Mouse (Mus musculus) urinary bladder, postnatal 36 days (tissue): Measurements from ENCODE around the gene Ptov1.
A peak's percentile ranks its signal among the peaks of the same experiment; 100 is the strongest.

ENCODE experiments used
- DNase-seq, 2 experiments: peaks; one replicate each; pipeline ENCODE4 v3.0.0; 2022; ENCODE audit warnings: low spot score in 2 of 2, mixed read lengths in 1 of 2

Ptov1 gene

GRCm38 (mm10) chr7:44857905-44858304 lies 11.7 kb downstream of the Ptov1 start:
- no peak for DNase-seq

- DNase-seq: peak; percentile 78 to 84
Observed at GRCm38 (mm10) chr7:44857042-44857552, 12.5 kb downstream of the Ptov1 start, which contains the start of gene Pnkp. TSS of gene Pnkp (plus strand) at chr7:44857139.

GRCm38 (mm10) chr7:44856265-44856916 lies 13.2 kb downstream of the Ptov1 start:
- no peak for DNase-seq

GRCm38 (mm10) chr7:44855036-44855435 lies 14.6 kb downstream of the Ptov1 start:
- no peak for DNase-seq

DNA sequence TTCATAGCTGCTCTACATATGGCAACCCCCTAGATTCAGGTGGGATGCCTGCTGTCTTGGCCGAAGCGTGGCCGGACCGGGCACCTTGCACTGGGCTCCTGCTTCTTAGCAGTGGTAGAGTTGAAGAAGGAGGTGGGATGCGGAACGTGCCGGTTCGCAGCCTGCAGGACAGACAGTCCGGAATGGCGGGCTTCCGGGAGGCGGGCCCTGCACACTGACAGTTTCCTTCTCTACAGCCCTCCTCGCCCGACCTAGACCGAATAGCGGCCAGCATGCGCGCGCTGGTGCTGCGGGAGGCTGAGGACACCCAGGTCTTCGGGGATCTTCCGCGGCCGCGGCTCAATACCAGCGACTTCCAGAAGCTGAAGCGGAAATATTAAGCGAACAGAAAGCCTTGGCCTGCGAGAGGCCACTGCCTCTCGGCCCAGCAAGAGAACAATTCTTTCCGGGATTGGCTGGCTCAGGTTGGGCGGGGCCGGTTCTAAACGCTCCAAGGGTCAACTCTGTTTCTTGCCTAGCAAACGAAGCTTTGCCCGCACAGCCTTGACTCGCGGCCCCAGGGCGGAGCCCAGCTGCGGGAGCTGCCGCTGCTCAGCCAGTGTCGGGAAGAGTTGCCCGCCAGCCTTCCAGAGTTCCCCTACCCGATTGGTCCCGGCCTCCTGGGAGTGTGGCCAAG lies 15.1 kb downstream of the Ptov1 start:
- peak; percentile 85 to 90 for DNase-seq

GRCm38 (mm10) chr7:44853596-44854355 lies 15.8 kb downstream of the Ptov1 start:
- DNase-seq: no peak

DNA sequence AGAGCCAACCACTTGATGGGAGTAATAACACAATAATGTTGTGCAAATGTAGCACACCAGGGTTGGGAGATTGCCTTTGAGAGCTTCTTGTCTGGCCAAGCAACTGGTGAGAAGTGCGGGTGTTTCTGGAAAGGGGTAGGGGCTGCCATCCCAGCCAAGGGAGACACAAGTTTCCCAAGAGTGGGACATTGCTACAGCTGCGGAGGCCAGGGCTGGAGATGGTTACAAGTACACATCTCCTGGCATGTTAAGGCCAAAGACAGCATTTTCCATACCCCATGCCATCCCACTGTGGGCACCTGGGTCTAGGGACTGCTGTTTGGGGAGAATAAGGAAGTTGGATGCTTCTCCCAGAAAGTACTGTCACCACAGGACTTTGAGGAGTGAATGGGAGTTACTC lies 16.5 kb downstream of the Ptov1 start:
- no peak for DNase-seq

DNA sequence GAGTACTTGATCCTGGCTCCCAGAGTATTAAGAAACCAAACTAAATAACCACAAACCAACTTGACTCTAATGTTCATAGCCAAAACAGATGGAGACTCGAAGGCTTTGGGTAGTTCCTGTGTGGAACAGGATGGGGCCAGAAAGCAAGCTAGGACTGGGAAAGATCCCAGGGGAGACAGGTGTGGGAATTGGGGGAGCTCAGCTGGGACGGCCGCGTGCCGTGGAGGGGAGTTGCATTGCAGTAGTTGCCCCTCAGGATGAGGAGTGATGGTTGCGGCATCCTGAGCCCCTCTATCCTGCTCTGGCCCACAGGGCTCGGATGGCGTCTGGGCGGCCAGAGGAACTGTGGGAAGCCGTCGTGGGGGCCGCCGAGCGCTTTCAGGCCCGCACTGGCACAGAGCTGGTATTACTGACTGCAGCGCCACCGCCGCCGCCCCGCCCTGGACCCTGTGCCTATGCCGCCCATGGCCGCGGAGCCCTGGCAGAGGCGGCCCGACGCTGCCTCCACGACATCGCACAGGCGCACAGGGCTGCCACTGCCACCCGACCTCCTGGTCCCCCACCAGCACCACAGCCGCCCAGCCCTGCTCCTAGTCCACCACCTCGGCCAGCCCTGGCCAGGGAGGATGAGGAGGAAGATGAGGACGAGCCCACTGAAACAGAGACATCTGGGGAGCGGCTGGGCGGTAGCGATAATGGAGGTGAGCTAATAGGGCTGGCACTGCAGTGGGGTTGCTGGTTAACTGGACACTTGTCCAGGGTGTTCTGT lies 17.1 kb downstream of the Ptov1 start:
- no peak for DNase-seq

GRCm38 (mm10) chr7:44851625-44852234 lies 17.9 kb downstream of the Ptov1 start:
- DNase-seq: no peak

GRCm38 (mm10) chr7:44850789-44851624 lies 18.6 kb downstream of the Ptov1 start:
- no peak for DNase-seq

DNA sequence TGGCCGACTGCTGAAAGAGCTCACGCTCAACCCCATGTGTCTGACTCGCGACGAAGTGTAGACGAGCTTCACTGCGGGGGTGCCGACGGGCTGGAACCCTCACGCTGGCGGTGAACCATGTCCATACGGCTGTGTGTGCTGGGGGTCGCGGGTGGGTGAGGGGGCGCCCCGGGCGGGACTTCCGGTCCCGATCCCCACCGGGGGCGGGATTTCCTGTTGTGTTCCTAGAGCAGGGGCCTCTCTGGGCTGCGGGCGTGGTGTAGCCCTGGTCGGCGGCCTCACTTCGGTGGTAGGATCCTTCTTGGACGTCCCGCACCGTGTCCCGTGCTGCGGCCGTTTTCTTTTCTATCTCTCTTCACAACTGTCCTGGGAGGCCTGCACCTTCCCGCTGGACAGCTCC lies 19.4 kb downstream of the Ptov1 start:
- peak; percentile 51 to 70 for DNase-seq

DNA sequence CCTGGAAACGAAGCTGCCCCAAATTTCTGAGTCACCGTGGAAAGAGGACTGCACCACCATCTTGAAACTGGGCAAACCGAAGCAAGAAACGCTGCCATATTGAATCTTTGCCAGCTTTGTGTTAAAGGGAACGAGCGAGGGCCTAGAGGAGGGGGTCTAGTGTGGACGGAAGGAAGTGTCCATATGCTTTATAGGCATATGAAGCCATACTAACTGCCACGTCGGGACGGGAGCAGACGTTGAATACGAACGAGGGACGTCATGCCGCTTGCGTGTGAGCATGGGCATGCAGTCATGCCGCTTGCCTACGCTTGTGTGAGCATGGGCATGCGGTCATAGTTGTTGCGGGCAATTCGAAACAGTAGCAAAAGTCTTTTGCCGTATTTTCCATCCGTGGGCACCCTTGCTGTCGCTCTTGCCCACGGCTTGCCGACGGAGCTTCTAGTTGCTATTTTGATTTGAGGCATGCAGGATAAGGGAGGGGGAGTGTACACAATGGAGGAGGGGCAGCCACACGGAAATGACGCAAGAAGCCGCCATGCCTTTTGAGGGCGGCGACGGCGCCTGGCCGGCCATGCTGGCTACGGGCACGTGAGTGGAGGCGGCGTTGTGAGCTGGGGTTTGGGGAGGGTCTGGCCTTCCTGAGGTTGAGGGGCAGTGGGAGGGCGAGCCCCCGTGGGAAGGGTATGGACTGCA lies 20.0 kb downstream of the Ptov1 start:
- DNase-seq: peak; percentile 80 to 90

DNA sequence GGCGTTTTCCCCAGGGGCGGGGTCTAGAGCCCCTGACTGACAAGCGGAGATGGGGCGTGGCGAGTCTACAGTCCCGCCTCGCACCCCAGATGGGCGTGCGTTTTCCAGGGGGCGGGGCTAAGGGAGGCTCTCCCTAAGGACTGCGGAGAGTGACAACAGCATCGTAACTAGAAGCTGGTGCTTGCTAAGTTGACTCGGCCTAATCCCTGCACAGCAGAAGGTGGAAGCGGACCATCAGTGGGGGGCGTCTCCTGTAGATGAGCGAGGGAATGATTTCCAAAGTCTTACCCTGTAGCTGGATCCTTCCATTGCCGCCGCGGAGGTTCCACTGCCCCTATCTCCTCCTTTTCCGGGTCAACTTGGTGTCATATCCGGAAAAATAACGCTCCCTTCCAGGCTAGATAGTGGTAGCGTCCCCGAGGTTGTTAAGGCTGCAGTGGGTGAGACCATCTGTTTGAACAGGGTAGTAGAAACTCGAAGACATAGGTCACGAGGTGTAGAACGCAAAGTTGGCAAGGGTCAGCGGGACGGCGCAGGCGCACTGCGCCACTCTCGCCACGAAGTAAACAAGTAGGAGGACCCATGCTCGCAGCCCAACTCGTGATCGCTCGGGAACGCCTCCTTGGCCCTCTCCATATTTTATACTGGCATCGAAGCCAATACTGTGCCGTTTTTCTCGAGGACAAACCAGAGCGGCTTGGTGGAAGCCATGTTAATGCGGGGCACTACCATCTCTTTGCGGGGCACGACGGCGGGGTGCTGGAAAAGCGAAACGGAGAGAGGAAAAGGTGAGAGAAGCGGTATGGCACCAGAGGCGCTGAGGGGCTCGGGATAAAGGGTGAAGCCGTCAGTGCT lies 20.8 kb downstream of the Ptov1 start, which contains the start of the genes Akt1s1 and Tbc1d17:
Gene Akt1s1, plus strand, starts transcription at position 431 of the 855 bp plus-strand sequence.
Gene Tbc1d17, minus strand, starts transcription at position 519 of the 855 bp plus-strand sequence.
- DNase-seq: peak; percentile 97 to 99

- no peak for DNase-seq
Observed at GRCm38 (mm10) chr7:44847772-44848171, 21.8 kb downstream of the Ptov1 start.

DNA sequence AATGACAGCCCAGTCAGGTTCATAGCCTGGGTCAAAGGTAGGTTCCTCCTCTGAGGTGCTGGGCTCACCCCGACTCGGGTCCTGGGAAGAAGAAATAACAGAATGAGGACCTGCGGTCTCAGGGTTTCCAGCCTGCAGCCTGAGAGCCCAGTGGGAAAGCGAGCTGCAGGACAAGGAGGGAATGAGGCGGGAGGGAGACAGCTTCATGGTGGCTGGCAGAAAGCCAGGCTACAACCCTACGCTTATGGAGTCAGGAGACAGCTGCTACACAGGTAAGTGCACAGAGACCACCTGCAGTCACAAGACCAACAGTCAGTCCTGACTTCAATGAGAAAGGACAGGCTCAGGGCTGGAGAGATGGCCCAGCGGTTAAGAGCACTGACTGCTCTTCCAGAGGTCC lies 22.8 kb downstream of the Ptov1 start:
- no peak for DNase-seq

- no peak for DNase-seq
Observed at GRCm38 (mm10) chr7:44845006-44845405, 24.6 kb downstream of the Ptov1 start.

GRCm38 (mm10) chr7:44841825-44842463 lies 27.6 kb downstream of the Ptov1 start:
- DNase-seq: no peak

GRCm38 (mm10) chr7:44840426-44840825 lies 29.2 kb downstream of the Ptov1 start:
- no peak for DNase-seq
